Mouse (Mus musculus) midbrain, embryonic 13.5 days (tissue): Measurements from ENCODE around the gene Sema3g. TPM values are rescaled to one million over a fixed set of nuclear protein-coding genes. Genes with fewer than 3 reads are reported as not detected.

Source experiments
- ATAC-seq: fragments of 200-750 bp; cut with Nextera tagmentation; 2 replicates; pipeline ENCODE4 v1.8.0; 2017; ENCODE audit warnings: mild to moderate bottlenecking, moderate TSS enrichment, moderate library complexity
- H3K27ac ChIP-seq: fragments of 300-500 bp; sonication (generic); 2 replicates; pipeline ENCODE4 v1.5.1; 2015; ENCODE audit warnings: inconsistent platforms, mild to moderate bottlenecking, moderate library complexity
- H3K27me3 ChIP-seq: fragments of 300-500 bp; sonication (generic); 2 replicates; pipeline ENCODE4 v1.6.1; 2015; ENCODE audit warnings: mild to moderate bottlenecking, inconsistent platforms
- H3K36me3 ChIP-seq: fragments of 300-500 bp; sonication (generic); 2 replicates; pipeline ENCODE4 v1.6.1; 2015; ENCODE audit warnings: mild to moderate bottlenecking, inconsistent platforms
- H3K4me1 ChIP-seq: fragments of 300-500 bp; sonication (generic); replicated peaks from 2 replicates; pipeline ENCODE4 v1.6.1; 2015; ENCODE audit warnings: inconsistent platforms
- H3K4me2 ChIP-seq: fragments of 300-500 bp; sonication (generic); replicated peaks from 2 replicates; pipeline ENCODE4 v1.6.1; 2015; ENCODE audit warnings: moderate library complexity, mild to moderate bottlenecking, inconsistent platforms
- H3K4me3 ChIP-seq: fragments of 300-500 bp; sonication (generic); replicated peaks from 2 replicates; pipeline ENCODE4 v1.5.1; 2015; ENCODE audit warnings: mild to moderate bottlenecking, inconsistent platforms
- H3K9ac ChIP-seq: fragments of 300-500 bp; sonication (generic); replicated peaks from 2 replicates; pipeline ENCODE4 v1.6.1; 2015; ENCODE audit warnings: mild to moderate bottlenecking, inconsistent platforms
- H3K9me3 ChIP-seq: fragments of 300-500 bp; sonication (generic); 2 replicates; pipeline ENCODE4 v1.6.1; 2016; ENCODE audit warnings: mild to moderate bottlenecking, inconsistent platforms
- whole genome bisulfite sequencing: fragments of 180-500 bp; shearing (Covaris S2); methylation state at CpG from one replicate; pipeline ENCODE4 v1.1.7; 2015; 5-methylcytosine and 5-hydroxymethylcytosine counted together
- polyA plus RNA-seq: library from polyadenylated mRNA; unstranded; fragments of >200 nt; fragmentation: Nextera tagmentation; extraction: Ambion mirVana; gene quantifications from 2 replicates; pipeline ENCODE4 v1.2.1, GENCODE M21; 2015

Gene Sema3g
- polyA plus RNA-seq, 1 experiment from 2014 or later = 0.83 TPM

DNA sequence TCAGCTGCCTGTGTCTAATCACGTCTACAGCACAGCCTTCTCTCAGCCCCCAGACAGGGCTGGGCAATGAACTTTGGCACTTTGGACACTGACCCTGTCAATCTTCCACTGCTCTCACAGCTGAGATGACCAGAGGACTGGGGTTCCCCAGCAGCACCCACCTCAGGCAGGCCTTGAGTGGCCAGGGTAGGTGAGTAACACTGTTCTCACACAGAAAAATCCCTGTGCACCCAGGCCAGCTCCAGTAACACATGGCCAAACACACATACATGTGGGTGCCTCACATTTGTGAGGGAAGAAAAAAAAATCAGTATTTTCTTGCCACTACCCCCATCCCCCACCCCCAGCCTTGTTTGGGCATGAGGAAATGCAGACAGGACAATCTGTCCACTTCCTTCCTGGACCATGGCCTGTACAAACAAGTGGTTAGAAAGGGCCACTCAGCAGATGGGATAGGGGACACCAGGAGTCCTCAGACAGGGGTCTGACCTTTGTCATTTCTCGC, 34.8 kb upstream of the Sema3g start:
- Histone ChIP-seq H3K27me3 (no peaks in the 10 kb centered on the region), H3K9me3 (no peaks in the 10 kb centered on the region), H3K4me3 (no peak overlapping the region), H3K4me2 (no peak overlapping the region), H3K27ac (no peak overlapping the region), H3K9ac (no peak overlapping the region), H3K4me1 (no peaks in the 10 kb centered on the region), H3K36me3 (peaks cover 98% of the 10 kb centered on the region)
- WGBS = 86% methylated on average over 2 of the region's 2 CpGs
- ATAC-seq = 0 out of 2 replicates have a peak, but pooled peaks have one; percentile 17

DNA sequence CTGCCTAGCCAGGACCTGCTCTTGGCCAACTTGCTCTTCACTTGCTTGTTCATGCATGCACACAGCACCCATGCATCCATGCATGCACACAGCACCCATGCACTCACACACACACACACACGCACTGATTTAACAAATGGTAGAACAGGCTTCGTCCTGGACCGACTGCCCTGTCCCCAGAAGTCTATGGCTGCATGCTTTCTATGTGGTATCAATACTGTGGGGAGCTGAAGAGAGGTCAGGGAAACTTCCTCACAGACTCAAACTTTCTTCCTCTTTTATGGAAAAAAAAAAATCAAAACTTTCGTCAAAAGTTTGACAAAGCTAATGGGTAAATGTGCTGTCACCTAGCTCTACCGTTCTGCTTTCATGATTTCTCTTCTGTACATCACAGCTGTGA, 34.1 kb upstream of the Sema3g start:
- H3K27ac ChIP-seq = no peak overlapping the region
- H3K9me3 ChIP-seq = no peaks in the 10 kb centered on the region
- no peak overlapping the region for H3K9ac ChIP-seq
- no peak overlapping the region for H3K4me3 ChIP-seq
- no peak for ATAC-seq
- peaks cover 99% of the 10 kb centered on the region for H3K36me3 ChIP-seq
- peaks cover 1% of the 10 kb centered on the region; the same call in 1 of the 2 replicates for H3K4me1 ChIP-seq
- no peaks in the 10 kb centered on the region for H3K27me3 ChIP-seq
- H3K4me2 ChIP-seq = no peak overlapping the region
- 97% methylated on average over 5 of the region's 5 CpGs for WGBS

DNA sequence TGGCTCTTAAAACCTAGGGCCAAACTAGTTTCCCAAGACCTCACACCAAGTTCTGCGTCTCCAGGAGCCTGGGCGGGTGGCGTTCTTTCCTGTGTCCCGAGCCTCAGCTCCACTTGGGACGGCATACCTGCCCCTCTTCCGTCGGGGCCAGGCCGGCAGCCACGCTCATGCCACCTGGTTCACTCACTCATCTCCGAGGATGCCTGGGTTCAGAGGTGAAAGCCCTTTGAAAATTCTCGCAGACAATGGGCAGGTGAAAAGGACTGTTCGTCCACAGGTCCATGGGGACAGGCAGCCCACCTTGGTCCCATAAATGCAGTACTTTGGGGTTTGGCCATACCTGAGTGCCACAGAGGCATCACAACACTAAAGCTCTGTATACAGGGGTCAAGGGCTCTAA, 33.5 kb upstream of the Sema3g start:
- 96% methylated on average over 12 of the region's 12 CpGs for WGBS
- H3K27ac ChIP-seq = no peak overlapping the region
- H3K4me1 ChIP-seq = peaks cover 8% of the 10 kb centered on the region
- ATAC-seq = no peak
- no peaks in the 10 kb centered on the region for H3K27me3 ChIP-seq
- H3K9ac ChIP-seq = no peak overlapping the region
- H3K9me3 ChIP-seq = no peaks in the 10 kb centered on the region
- H3K4me3 ChIP-seq = no peak overlapping the region
- peaks cover 99% of the 10 kb centered on the region for H3K36me3 ChIP-seq
- no peak overlapping the region for H3K4me2 ChIP-seq

DNA sequence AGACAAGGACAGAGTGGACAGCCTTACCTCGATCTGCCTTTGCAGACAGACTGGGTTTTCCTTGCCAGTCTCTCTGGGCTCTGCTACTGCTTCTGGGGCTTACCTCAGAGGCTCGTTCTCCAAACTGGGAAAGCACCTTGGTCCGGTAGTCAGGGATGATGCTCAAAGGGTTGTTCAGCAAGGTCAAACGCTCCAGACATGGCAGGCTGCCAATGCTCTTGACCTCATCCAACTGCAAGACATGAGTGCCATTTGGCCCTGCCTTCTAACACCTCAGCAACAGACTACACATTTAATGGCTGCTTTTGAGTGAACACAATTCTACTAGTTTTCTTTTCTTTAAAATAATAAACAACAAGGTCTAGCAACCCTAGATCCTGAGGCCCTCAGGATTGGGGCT, 31.0 kb upstream of the Sema3g start:
- Histone ChIP-seq H3K9me3 (no peaks in the 10 kb centered on the region), H3K27me3 (no peaks in the 10 kb centered on the region), H3K36me3 (peaks cover 99% of the 10 kb centered on the region), H3K9ac (no peak overlapping the region), H3K4me2 (no peak overlapping the region), H3K27ac (no peak overlapping the region), H3K4me1 (peaks cover 16% of the 10 kb centered on the region), H3K4me3 (no peak overlapping the region)
- WGBS = 90% methylated on average over 4 of the region's 4 CpGs
- ATAC-seq = no peak

DNA sequence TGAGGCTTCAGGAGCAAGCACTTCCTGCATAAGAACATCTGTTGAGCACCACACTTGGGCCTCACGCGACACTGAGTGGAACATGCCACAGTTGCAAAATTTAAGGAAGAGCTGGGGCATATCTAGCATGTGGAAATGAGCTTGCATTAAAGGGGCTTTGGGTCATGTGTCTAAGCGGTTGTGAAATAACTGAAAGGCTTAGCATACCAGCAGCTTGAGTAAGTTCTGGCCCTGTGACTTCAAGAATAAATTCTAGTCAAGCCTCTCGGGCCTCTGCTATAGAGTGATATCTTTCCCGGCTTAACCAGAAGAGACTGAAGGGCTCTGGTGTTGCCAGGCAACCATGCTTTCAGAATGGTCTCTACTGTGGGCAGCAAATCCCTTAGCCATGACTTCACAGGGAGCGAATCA, 28.9 kb upstream of the Sema3g start:
- 0 out of 2 replicates have a peak overlapping the region, but pooled peaks have one; percentile 51 for H3K27ac ChIP-seq
- H3K4me2 ChIP-seq = no peak overlapping the region
- 39% methylated on average over 6 of the region's 6 CpGs for WGBS
- H3K9ac ChIP-seq = no peak overlapping the region
- peaks cover 99% of the 10 kb centered on the region for H3K36me3 ChIP-seq
- H3K4me3 ChIP-seq = no peak overlapping the region
- no peaks in the 10 kb centered on the region for H3K9me3 ChIP-seq
- peak; percentile 85 for ATAC-seq
- H3K27me3 ChIP-seq = no peaks in the 10 kb centered on the region
- peaks cover 16% of the 10 kb centered on the region for H3K4me1 ChIP-seq

DNA sequence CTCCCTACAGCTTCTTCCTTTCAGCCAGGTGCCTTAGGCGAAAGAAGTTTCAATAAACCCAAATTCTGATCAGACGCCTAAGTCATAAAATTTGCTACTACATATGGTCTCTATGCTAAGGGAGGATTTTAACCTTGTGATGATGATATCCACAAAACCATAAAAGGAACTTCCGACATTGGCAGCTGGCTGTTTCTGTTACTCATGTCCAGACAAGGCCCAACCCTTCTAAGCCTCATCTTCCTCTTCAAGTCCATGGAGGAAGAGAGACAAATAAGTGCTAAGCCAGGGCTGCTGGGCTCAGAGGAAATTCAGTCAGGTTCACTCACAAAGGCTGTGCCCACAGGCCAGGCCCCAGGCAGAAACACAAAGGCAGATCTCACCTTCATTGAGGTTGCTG, 28.3 kb upstream of the Sema3g start:
- H3K9ac ChIP-seq = no peak overlapping the region
- peaks cover 98% of the 10 kb centered on the region for H3K36me3 ChIP-seq
- H3K4me3 ChIP-seq = no peak overlapping the region
- H3K4me1 ChIP-seq = peaks cover 16% of the 10 kb centered on the region
- H3K27me3 ChIP-seq = no peaks in the 10 kb centered on the region
- H3K27ac ChIP-seq = peak overlapping the region; percentile 54; the same call in 1 of the 2 replicates
- no peak for ATAC-seq
- no peak overlapping the region for H3K4me2 ChIP-seq
- WGBS = 90% methylated on average over 3 of the region's 3 CpGs
- no peaks in the 10 kb centered on the region for H3K9me3 ChIP-seq

DNA sequence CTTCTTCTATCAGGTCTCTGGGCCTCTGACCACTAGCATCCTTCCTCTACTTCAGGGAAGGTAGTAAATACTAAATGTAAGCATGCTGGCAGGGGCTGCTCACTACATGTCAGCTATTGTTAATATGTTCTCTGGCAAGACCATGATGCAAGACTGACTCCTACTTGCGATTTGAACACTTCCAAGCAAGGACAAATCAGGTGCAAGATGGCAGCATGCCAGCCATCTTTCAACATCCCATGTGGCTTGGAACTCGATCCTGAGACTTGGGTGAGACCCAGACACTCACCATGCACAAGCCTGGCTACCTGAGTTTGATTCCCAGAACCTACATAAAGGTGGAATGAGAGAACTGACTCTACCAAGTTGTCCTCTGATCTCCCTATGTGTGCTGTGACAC, 25.7 kb upstream of the Sema3g start:
- Histone ChIP-seq H3K9ac (no peak overlapping the region), H3K27ac (no peak overlapping the region), H3K9me3 (no peaks in the 10 kb centered on the region), H3K4me1 (peaks cover 16% of the 10 kb centered on the region), H3K4me2 (no peak overlapping the region), H3K36me3 (peaks cover 95% of the 10 kb centered on the region), H3K27me3 (no peaks in the 10 kb centered on the region), H3K4me3 (no peak overlapping the region)
- WGBS = 88% methylated on average over 2 of the region's 2 CpGs
- ATAC-seq = no peak

DNA sequence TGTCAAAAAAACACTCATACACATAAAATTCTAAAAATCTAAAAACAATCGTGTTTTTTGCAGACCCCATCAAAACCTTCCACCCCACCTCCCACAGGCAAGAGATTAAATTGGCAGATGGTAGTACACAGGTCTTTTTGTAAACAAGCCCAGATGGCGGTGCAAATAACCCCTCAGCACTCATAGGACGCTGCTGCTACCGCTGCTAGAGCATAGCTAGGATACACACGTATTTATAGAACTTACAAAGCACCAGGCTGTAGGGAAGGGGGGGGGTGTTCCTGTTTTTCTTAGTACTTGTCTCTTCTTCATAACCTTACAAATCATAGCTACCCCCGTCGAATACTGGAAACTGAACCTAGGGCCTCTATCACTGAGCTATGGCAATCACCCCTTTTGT, 23.9 kb upstream of the Sema3g start:
- no peak overlapping the region for H3K4me2 ChIP-seq
- H3K9me3 ChIP-seq = no peaks in the 10 kb centered on the region
- no peak for ATAC-seq
- no peak overlapping the region for H3K9ac ChIP-seq
- H3K4me1 ChIP-seq = peaks cover 29% of the 10 kb centered on the region
- H3K27me3 ChIP-seq = no peaks in the 10 kb centered on the region
- WGBS = 95% methylated on average over 7 of the region's 7 CpGs
- no peak overlapping the region for H3K4me3 ChIP-seq
- H3K27ac ChIP-seq = no peak overlapping the region
- H3K36me3 ChIP-seq = peaks cover 88% of the 10 kb centered on the region

DNA sequence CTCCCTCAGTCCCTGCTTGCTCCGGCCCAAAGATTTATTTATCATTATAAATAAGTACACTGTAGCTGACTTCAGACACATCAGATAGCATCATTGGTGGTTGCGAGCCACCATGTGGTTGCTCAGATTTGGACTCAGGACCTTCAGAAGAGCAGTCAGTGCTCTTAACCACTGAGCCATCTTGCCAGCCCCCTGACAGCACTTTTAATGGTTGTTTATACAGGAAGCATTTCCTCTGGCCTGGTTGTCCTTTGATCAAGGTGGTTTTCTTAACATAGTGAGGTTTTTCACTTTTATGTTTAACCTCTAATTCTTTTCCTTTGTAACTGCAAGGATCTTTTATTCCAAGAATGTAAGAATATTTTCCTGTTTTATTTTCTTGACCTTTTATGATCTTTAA, 23.2 kb upstream of the Sema3g start:
- H3K36me3 ChIP-seq = peaks cover 88% of the 10 kb centered on the region
- 95% methylated on average over 2 of the region's 2 CpGs for WGBS
- no peaks in the 10 kb centered on the region for H3K27me3 ChIP-seq
- no peak overlapping the region for H3K4me3 ChIP-seq
- H3K27ac ChIP-seq = no peak overlapping the region
- no peak overlapping the region for H3K9ac ChIP-seq
- H3K4me1 ChIP-seq = peaks cover 22% of the 10 kb centered on the region
- H3K4me2 ChIP-seq = no peak overlapping the region
- no peaks in the 10 kb centered on the region for H3K9me3 ChIP-seq
- ATAC-seq = no peak

DNA sequence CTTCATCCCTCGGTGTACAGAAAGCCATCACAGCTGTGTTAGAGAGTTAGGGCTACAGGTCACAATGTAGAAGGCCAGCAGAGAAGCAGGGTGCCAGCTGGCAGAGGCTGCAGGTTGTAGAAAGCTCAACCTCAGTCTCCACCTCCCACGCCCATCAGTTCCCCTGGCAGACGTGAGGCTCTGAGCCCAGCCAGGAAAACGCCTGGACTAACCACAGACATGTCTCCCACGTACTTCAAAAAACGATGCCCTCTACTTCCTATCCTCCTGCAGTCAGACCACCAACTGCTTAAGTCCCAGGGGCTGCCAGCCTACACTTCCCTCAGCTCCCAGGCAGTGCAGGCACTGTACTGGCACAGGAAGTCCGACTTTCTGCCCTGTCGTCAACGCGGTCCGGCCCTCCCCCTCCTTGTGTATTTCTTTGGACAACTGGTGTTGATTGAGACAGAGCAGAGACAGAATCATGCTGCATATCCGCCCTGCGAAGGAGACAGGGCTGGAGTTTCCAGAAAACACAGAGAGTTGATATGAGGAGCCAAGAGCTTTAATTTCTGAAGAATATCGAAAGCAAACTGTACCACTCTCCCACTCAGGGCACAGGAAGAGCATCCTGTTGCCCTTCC, 22.7 kb upstream of the Sema3g start:
- H3K9me3 ChIP-seq = no peaks in the 10 kb centered on the region
- peaks cover 88% of the 10 kb centered on the region for H3K36me3 ChIP-seq
- WGBS = 90% methylated on average over 14 of the region's 14 CpGs
- H3K9ac ChIP-seq = no peak overlapping the region
- no peak overlapping the region for H3K4me2 ChIP-seq
- peaks cover 17% of the 10 kb centered on the region for H3K4me1 ChIP-seq
- H3K27ac ChIP-seq = no peak overlapping the region
- no peaks in the 10 kb centered on the region for H3K27me3 ChIP-seq
- no peak for ATAC-seq
- H3K4me3 ChIP-seq = no peak overlapping the region

DNA sequence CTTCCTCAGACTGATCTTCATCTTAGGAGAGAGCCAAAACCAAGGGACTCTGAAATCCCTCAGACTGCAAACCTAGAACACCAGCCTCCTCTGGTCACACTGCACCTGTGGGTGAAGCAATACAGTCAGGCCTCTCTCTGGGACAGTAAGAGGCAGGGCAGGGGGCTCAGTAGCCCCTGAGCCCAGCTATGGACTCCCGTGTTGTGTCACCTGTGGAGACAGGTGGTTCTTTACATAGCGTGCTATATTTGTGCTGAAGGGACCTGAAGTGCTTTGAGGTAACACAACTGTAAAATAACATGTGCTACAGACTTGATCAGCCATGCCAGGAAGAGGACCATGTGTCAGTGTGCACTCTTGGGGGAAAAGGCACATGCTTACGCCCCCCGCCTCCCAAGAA, 22.1 kb upstream of the Sema3g start:
- H3K4me3 ChIP-seq = no peak overlapping the region
- peaks cover 88% of the 10 kb centered on the region for H3K36me3 ChIP-seq
- 99% methylated on average over 4 of the region's 4 CpGs for WGBS
- H3K4me2 ChIP-seq = no peak overlapping the region
- ATAC-seq = no peak
- peaks cover 17% of the 10 kb centered on the region for H3K4me1 ChIP-seq
- no peaks in the 10 kb centered on the region for H3K9me3 ChIP-seq
- H3K27me3 ChIP-seq = no peaks in the 10 kb centered on the region
- H3K9ac ChIP-seq = no peak overlapping the region
- no peak overlapping the region for H3K27ac ChIP-seq

DNA sequence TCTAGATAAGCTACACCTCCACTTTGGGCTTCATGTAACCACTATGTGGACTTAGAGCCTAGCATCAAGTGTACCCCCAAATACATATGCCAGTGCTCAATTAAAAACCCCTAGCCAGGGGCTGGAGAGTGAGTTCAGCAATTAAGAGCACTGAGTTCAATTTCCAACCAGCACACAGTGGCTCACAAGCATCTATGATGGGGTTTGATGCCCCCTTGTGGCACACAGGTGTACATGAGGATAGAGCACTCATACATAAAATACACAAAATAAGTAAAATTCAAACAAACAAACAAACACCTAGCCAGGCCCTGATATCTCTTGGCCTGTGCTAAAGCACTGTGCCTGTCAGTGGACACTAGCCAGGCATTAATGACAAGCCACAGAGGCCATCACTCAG, 21.7 kb upstream of the Sema3g start:
- peaks cover 17% of the 10 kb centered on the region for H3K4me1 ChIP-seq
- H3K9me3 ChIP-seq = no peaks in the 10 kb centered on the region
- H3K27ac ChIP-seq = no peak overlapping the region
- no peaks in the 10 kb centered on the region for H3K27me3 ChIP-seq
- H3K9ac ChIP-seq = no peak overlapping the region
- H3K36me3 ChIP-seq = peaks cover 88% of the 10 kb centered on the region
- no peak overlapping the region for H3K4me3 ChIP-seq
- no peak for ATAC-seq
- no peak overlapping the region for H3K4me2 ChIP-seq
